Mouse (Mus musculus): ENCODE results near the gene Ap2a2.
A peak's percentile ranks its signal among the peaks of the same experiment; 100 is the strongest.

Ap2a2 gene

DNA sequence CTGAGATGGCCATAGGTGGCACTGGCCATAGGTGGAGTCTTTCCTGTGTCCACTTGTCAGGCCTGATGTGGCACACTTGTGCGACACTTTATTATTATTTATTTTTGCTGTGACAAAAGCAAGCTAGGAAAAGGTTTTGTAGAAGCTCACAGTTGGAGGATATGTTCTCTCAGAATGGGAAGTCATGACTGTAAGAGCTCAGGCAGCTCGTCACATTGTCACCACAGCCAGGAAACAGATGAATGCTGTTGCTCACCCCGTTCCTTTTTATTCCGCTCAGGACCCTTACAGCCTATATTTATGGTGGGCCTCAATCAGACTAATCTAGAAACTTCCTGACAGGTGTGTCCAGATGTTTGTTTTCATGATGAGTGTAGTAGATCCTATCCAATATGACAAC is 1.5 kb upstream of the Ap2a2 start:
- peak; percentile 55 for DNase-seq (ENCODE audit: low read depth)

GRCm38 (mm10) chr7:141562421-141562851 is 463 bp downstream of the Ap2a2 start:
- DNase-seq (ENCODE audit: low read depth) = no peak

DNA sequence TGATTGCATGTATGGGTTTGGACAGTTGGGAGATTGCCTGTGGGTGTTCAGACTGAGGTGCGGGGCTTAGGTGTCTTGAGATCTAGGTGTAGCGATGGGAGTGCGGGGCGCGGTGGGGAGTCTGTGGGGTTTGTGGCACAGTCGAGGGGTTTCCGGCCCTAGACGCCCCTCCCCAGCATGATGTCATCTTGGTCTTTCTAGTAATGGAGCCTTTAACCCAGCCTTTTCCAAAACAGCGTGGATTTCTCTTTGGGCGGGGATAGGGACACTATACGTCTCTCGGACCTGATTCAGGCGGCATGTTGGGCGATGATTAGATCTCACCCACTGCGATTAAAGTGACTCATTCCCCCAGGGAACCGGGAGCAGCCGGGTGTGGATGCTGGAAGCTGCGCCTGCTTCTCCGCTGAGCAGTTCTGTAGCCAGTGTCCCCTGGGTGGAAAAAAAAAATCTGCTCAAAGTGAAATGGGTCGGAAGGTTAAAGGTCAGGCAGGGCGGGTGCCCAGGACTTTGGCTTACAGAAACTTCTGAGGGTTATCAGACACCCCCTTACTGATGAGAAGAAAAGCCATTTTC is 967 bp downstream of the Ap2a2 start:
- peak; percentile 56 for DNase-seq (ENCODE audit: low read depth)

GRCm38 (mm10) chr7:141564561-141564960 is 2.6 kb downstream of the Ap2a2 start:
- no peak for DNase-seq (ENCODE audit: low read depth)

- no peak for DNase-seq (ENCODE audit: low read depth)
Observed at GRCm38 (mm10) chr7:141566587-141566986, 4.6 kb downstream of the Ap2a2 start.

GRCm38 (mm10) chr7:141569283-141569803 is 7.4 kb downstream of the Ap2a2 start:
- DNase-seq (ENCODE audit: low read depth) = no peak

- DNase-seq (ENCODE audit: low read depth) = no peak
Observed at GRCm38 (mm10) chr7:141569916-141570315, 7.9 kb downstream of the Ap2a2 start.

GRCm38 (mm10) chr7:141570625-141571295 is 8.8 kb downstream of the Ap2a2 start:
- DNase-seq (ENCODE audit: low read depth) = no peak

DNA sequence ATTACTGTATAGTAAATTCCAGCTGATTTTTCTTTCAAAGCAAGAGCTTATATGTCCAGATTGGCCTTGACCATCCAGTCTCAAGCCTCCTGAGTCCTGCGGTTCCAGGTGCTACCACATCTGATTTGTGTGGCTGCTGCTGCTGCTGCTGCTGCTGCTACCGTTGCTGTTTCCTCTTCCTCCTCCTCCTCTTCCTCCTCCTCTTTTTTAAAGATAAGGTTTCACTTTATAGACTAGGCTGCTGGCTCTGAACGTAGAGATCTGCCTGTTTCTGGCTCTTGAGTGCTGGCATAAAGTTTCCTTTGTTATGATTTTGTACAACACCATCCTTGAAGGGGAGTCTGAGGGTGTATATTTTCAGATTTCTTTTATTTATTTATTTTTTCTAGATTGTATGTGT is 12.1 kb downstream of the Ap2a2 start:
- peak; percentile 68 for DNase-seq (ENCODE audit: low read depth)

DNA sequence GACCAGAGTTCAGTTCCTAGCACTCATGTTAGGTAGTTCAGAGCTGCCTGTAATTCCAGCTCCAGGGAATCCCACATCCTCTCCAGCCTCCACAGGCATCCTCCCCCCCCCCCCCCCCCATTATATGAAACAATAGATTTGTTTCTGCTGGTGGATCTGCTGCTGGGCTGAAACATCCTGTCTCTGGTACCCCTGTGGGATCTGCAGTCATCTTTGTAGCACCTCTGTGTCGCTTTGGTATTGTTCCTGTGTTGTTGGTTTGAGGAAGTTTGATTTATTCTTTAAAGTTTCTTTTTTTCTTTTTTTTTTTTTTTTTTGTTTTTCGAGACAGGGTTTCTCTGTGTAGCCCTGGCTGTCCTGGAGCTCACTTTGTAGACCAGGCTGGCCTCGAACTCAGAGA is 13.5 kb downstream of the Ap2a2 start:
- no peak for DNase-seq (ENCODE audit: low read depth)

GRCm38 (mm10) chr7:141577801-141578200 is 15.8 kb downstream of the Ap2a2 start:
- no peak for DNase-seq (ENCODE audit: low read depth)

- peak; percentile 71 for DNase-seq (ENCODE audit: low read depth)
Observed at GRCm38 (mm10) chr7:141578511-141578910, 16.5 kb downstream of the Ap2a2 start.

DNA sequence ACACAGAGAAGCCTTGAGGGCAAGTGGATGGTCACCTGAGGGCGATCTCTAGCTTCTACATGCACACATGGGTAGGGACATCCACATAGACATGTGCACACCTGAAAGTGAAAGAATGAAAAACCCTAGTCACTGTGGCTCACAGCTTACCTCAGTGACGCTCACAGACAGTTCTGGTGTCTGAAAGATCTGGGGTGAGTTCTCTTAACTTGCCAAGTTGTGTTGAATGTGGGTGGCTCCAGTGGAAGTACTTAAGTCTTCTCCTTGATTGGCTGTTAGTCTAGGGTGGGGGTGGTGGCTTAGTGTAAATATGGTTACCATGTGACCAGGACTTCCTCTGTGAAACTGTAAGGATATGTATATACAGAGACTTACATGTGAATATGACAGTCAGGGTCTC is 17.0 kb downstream of the Ap2a2 start:
- DNase-seq (ENCODE audit: low read depth) = peak; percentile 41

DNA sequence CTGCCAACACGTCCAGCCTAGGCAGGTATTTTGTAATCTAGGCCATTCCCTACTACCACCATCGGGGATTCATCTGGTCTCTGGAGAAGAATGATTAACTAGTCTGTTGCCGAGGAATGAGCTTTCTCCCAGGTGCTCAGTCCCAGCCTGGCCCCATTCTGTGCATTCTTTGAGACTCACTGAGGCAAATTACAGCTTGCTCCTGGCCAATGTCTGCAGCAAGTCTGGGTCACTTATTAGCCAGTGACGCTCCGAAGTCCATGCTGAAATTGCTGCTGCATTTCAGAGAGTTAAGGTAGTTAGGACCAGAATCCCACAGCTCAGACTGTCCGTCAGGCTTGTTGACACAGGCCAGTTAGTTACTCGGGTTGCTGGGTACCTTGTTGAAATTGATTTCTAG is 19.4 kb downstream of the Ap2a2 start:
- DNase-seq (ENCODE audit: low read depth) = no peak

GRCm38 (mm10) chr7:141584048-141584841 is 22.3 kb downstream of the Ap2a2 start:
- DNase-seq (ENCODE audit: low read depth) = no peak

DNA sequence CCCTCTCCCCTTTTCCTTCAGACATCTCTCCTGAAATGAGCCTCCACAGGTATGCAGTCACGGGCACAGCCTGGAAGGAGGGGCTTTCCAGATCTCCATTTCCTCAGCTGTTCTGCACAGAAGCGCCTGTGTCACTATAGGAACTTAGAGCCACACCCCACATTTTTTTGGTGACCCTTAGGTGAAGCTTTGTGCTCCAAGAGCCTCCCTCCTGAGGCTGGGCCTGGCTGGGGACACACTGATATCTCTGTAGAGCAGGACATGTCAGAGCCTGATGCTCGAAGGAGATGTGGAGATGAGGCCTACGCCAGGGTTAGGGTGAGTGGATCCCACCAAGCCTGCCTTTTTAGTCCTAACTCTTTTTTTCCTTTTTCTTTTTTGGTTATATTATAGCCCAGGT is 23.3 kb downstream of the Ap2a2 start:
- no peak for DNase-seq (ENCODE audit: low read depth)

- no peak for DNase-seq (ENCODE audit: low read depth)
Observed at GRCm38 (mm10) chr7:141585881-141586280, 23.9 kb downstream of the Ap2a2 start.

DNA sequence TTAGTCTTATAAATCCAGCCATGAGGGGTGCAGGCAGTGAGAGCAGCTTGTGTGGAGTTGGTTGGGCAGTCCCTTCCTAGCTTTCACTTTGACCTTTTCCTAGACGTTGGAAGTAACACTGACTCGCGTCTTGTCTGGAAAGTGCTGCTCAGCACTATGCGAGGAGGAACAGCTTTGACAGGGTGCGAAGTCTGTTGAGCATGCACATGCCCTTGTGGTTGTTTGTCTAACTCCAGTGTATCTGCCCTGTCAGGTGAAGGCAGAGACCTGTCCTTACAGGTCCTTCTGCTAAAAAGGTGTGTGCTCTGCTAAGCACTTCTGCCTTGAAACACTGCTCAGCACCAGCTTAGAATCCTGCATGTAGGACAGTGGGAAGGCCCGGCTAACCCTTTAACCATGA is 26.9 kb downstream of the Ap2a2 start:
- no peak for DNase-seq (ENCODE audit: low read depth)

- DNase-seq (ENCODE audit: low read depth) = peak; percentile 17
Observed at GRCm38 (mm10) chr7:141590249-141590648, 28.3 kb downstream of the Ap2a2 start.

- DNase-seq (ENCODE audit: low read depth) = no peak
Observed at GRCm38 (mm10) chr7:141590959-141591358, 29.0 kb downstream of the Ap2a2 start.

- no peak for DNase-seq (ENCODE audit: low read depth)
Observed at GRCm38 (mm10) chr7:141592096-141592495, 30.1 kb downstream of the Ap2a2 start.

DNA sequence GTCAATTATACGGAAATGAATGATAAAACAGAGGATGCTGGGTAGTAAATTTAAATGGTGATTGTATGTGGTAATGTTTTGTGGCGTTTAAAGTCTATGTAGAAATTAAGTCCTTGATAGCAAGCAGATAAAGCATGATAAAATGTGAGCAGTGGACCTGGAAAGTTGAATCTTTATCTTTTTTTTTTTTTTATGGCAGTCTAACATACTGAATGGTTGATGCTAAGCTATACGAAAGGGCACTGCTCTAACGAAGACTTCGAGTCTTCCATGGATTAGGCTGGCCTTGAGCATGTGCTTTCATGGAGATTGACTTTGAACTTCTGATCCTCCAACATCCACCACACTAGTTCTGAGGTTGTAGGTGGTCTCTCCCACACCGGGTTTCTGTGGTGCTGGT is 31.1 kb downstream of the Ap2a2 start:
- DNase-seq (ENCODE audit: low read depth) = no peak

GRCm38 (mm10) chr7:141596971-141597370 is 35.0 kb downstream of the Ap2a2 start:
- no peak for DNase-seq (ENCODE audit: low read depth)

Measured in 416B (cell line).